Mouse (Mus musculus) spleen, adult 18-20 months (tissue): ENCODE results near the gene Surf4.

ENCODE experiments used
- DNase-seq, 2 experiments: peaks; one replicate each; pipeline ENCODE4 v3.0.0; 2022; ENCODE audit warnings: mixed read lengths in 2 of 2

Surf4 gene

DNA sequence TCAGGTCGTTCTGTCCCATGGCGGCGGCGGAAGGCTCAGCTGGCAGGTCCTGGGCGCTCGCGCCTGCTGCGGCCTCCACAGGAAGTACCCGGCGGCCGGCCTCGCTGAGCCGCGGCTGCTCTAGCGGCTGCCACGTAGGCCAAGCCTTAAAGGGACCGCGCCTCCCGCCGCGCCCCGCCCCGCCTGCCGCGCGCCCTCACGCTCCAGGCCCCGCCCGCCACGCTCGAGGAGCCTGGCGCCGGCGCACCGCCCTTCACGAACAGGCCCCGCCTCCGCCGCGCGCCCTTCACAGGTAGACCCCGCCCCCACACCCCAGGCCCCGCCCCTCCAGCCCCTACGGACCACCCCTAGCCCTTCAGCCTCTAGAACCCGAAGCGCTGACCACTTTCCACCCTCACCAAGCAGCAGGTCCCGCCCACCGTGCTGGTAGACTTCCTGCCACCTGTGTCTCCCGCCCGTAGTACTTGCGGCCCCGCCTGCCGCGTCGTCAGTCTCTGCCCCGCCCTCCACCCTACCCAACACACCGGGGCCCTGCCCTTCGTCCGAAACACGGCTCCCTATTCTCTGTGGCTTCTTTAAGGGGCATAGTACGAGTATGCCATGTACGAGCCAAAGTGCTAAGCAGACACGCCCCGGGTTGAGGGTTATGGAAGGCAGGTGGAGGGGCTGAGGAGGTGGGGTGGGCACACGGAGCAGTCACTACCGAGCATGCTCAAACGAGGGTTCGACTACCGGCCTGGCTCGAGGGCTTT lies at the start of gene Surf4, which contains the start of gene Stkld1:
Gene Surf4 (minus strand): TSS at position 625 of the 752 bp plus-strand sequence.
Gene Stkld1 (plus strand): TSS at position 744 of the 752 bp plus-strand sequence.
- DNase-seq: peak; percentile 93 to 94

DNA sequence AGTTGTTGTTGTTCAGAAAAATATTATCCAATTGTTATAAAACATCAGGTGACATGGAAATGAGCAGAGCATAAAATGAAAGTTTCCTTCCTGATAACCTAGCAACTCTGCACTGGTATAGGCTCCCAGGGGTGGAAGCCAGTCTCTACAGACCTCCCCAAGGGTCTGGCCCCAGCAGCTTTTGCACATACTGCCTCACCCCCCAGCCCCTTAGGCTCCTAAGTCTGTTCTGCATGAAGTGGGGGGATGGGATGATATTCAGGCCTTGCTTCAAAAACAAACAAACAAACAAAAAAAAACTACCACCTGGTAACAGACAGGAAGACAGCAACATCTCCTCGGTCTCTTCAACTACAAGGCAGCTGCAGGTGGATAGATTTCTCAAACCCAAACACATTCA lies 46.6 kb upstream of the Surf4 start:
- DNase-seq: no peak

DNA sequence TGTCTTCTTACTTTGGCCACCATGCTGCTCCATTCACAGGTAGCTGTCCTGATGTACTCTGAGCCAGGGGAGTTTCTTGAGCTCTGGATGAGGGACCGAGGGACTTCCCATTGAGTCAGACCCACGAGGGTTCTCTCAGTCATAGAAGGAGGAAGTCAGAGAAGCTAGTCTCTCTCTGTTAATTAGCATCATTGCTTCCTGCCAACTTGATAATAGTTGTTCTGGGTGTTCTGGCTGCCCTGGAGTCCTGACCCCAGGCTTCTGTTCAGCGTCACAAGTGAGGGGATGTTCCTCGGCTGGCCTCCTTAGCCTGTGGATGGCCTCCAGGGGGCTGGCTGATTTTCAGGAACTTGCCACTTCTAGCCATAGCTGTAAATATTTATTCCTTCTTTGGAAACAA lies 40.2 kb upstream of the Surf4 start:
- DNase-seq: peak; percentile 13

DNA sequence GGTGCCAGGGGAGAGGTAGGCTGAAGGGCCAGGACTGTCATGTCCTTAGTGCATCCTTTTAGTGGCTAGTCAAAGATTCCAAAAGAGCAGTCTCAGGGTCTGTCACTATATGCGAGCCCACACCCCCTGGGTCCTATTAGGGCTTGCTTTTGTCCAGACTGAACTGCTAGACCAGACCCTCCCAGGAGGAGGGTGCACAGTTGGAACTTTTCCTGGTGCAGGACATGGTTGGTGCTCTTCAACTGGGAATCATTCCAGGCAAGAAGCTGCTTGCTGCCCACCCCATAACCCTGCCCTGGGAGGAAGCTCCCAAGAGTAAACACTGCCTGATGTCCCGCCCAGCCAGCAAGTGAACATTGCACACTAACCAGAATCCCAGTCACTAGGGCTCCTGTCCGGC lies 39.4 kb upstream of the Surf4 start, which contains the start of gene Adamts13:
Gene Adamts13 (plus strand): TSS at position 301 of the 400 bp plus-strand sequence.
- no peak for DNase-seq

DNA sequence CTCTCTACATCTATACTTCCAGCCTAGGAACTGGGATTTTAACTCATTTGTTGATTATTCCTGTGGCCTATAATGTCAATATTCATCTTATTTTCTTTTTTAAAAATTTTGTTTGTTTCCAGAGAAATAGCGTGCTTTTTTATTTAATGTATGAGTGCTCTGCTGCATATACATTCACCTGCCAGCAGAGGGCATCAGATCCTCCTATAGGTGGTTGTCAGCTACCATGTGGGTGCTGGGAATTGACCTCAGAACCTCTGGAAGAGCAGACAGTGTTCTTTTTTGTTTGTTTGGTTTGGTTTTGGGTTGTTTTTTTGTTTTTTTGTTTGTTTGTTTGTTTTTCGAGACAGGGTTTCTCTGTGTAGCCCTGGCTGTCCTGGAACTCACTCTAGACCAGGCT lies 33.5 kb upstream of the Surf4 start:
- DNase-seq: no peak

DNA sequence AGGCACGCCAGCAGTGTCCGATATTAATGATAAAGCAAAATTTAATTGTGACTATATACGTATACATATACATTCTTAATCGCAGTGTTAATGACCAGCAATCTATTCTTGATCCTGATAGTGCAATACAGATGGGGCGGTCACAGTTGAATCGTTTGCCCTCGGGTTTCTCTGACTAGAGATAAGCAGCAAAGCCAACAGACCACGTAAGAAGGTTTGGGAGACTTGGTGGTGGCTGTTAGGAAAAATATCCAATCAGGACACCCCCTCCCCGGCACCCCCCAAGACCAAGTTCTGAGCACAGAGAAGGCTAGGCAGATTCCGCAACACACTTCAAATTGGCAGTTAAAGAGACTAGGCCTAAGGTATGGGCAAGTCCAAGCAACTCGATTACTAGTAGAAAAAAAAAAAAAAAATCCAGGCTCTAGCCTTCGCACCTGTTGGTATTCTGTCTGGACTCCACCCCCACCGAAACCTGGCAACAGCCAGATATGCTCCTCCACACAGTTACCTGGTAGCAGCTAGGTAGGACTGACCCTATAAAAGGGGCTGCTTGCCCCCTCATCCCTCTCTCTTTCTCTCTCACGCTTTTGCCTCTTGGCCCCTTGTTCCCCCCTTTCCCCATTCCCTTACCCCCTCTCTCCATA lies 31.1 kb upstream of the Surf4 start:
- no peak for DNase-seq

DNA sequence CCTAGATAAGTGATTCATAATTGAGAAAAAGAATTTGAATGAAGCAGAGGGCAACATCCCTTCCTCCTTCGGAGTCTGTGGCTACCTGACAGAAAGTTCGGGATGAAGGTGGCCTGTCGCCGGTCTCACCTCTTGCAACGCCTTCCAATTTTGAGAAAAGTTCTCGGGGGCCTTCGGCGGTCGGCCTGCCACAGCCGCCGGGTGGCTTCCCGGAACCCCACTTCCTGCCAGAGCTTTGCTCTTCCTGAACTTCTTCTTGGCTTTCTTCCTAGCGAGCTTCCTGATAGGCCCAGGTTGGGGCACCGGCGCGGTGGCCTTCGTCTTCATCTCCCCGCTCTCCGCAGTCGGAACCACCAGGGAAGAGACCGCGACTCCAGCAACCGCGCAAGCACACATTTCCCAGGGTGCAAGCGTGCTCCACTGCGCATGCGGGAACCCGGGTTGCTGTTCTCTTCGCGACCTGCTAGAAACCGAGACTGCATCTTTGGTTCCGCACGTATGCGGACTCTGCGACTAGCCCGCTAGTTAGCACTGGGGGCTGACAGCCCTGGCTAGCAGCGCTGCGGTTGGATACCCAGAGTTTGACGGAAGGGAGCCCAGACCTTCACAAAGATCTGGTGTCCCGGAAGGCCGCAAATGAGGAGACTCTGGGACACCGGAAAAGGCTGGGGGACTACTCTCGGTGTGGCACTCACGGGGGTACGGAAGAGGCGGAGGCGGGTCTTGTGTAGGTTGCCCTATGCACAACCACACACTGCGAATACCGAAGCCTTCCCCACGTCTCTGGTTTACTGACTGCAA lies 30.4 kb upstream of the Surf4 start, which contains the start of gene Rexo4:
Gene Rexo4 (minus strand): TSS at position 464 of the 801 bp plus-strand sequence.
- DNase-seq: peak; percentile 82 to 88

DNA sequence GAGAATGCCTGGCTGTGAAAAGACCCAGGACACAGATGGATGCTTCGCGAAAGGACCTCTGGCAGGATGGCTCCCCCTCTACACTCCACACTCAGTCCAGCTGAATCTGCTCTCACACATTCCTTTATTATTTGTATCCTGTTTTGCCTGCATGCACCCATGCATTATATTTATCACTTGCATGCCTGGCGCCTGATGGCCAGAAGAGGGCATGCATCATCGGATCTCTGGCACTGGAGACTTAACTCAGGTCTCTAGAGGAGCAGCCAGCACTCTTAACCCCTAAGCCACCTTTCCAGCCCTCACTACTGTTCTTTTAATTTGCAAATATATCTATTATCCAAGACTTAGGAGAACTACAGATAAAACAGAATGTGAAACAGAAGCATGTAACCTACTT lies 27.0 kb upstream of the Surf4 start:
- DNase-seq: no peak

DNA sequence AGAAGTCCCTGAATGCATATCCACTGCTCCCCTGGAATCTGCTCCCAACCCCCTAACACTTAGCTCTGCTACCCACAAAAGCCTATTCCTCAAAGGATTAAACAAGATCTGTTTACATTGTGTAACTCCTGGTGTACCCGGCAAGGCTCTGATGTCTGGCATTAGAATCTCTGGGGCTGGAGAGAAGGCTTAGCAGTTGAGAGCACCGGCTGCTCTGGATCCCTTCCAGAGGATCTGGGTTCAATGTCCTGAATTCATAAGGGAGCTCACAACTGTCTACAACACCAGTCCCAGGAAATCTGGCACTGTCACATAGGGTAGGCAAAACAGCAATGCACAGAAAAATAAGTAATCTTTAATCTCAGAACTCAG lies 23.7 kb upstream of the Surf4 start:
- no peak for DNase-seq

DNA sequence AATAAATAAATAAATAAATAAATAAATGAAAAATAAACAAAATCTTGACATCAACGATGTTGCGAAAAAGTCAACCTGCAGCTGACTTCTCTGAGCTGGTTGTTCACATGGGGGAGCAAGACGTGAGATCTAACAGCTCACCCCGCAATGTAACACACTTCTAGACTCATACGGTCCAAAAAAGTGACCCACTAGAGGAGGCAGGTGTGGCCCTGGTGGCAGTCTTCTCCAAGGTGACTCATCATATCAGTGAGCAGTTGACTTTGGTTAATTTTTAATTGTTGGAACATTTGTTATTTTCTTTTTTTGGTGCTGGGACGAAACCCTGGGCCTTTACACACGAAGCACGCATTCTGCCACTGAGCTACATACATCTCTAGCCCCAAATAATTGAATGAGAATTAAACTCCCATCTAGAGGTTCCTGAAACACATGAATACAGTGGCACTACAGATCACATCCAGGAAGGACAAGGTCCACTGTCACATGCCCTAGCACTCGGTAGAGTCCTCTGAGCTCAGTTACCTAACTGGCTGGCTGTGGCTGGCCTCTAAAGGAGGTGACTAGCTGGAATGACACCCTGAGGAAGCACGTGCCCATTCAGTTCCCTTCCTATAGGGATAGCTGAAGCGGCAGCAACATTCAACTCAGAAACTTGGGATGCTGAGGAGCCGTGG lies 23.2 kb upstream of the Surf4 start:
- DNase-seq: no peak

DNA sequence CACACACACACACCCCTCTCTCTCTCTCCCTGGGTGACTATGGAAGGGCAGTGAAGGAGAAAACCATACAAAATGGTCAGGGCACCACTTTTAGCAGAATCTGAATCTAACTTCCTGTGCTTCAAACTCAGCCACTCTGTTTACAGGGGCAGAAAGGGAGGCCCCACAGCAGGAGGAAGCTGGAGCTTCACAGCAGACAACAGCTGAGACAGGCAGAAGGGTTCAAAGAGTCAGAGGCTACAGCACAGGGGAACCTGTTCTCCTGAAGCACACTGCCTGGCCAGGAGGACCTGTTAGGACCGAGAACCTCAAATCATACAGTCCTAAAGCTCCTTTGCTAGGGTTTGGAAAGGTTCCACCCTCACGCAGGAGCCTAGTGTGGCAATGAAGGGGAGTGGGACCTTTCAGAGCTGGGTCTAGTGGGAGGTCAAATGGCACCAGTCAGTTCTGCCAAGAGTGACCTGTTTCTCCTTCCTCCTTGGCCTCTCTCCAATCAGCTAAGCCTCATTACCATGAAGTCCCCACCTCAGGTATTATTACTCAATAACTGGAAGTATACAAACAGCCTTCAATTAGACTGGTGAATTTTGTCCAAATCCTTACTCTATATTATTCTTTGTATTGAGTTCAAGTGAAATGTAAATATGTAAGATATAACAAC lies 21.1 kb upstream of the Surf4 start:
- DNase-seq: no peak

DNA sequence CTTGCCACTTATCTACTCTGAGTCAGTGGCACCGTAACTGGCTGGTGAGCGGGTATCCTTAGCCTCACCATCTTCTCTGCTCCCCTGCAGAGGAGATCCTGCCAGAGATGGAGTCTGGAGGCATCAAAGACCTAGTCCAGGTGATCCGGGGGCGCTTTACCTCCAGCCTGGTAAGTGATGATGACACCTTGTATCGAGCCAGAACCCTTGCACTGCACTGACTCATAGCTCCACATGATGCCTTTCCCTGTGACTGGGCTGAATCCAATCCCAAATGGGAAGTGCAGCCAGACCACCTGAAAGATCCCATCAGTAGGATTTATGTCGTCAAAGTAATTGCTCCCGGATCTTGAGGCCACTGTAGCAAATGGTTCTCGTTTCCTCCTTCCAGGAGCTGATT lies 19.1 kb upstream of the Surf4 start:
- DNase-seq: no peak

DNA sequence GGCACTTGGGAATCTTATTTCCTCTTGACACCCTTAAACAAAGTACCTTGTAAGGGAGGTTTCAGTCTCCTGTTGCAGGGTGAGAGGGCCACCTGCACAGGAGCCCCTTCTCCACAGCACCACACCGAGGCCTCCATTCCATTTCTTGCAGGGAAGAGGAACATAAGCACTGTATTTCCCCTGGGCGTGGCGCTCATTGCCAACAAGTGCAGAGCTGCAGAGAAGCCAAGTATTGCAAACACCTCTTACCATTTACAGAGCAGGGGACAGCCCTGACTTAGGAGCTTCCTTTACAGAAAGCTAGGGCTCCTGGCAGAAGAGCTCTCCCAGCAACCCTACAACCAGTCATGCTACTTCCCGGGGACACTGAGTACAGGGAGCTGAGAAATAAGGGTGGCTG lies 18.5 kb upstream of the Surf4 start:
- no peak for DNase-seq

DNA sequence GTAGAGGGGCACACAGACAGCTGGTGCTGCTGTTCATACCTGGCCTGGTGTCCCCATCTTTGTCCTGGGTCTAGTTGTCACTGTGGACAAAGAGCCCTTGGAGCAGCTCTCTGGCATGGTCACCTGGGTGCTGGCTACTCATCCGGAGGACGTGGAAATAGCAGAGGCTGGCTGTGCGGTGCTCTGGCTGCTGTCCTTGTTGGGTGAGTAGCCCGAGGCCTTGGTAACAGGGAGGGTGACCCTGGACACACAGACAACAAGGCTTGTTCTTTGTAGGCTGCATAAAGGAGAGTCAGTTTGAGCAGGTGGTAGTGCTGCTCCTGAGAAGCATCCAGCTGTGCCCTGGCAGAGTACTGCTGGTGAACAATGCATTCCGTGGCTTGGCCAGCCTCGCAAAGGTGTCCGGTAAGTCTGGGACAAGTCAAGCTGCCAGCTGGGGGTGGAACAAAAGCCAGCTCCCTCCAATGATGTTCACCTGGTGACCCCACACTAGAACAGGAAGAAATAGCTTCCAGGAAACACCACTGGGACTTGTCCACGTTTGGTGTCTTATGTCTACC lies 17.7 kb upstream of the Surf4 start:
- no peak for DNase-seq

DNA sequence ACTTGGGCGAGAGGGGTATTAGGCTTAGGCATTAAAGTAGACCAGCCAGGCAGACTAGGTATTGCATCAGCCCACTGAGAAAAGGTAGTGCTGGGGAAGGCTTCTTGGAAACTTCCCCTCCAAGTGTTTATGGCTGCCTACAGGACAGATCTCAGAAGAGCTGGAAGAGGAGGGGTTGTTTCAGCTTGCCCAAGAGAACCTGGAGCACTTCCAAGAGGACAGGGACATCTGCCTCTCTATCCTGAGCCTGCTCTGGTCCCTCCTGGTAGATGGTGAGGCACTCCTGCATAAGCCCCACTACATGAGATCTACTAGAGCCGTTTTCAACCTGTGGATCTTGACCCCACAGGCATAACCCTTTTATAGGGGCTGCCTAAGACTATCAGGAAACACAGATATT lies 16.7 kb upstream of the Surf4 start:
- DNase-seq: no peak

DNA sequence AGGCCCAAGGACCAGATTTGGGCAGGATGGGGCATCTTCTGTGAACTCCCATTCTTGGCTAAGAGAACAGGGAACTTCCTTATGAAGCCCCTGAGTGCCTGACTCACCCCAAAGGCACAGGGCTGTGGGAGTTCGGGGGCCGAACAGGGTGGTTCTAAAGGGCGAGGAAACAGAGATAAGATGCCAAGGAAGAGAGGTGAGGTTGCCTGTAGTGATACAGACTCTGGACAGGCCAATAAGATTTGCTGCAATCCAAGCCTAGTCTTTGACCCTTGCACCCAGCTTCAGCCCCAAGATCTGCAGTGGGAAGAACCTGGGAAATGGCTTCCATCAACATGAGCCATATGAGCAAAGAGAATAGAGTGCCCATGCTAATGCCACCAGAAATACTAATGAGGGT lies 9.5 kb upstream of the Surf4 start:
- no peak for DNase-seq

DNA sequence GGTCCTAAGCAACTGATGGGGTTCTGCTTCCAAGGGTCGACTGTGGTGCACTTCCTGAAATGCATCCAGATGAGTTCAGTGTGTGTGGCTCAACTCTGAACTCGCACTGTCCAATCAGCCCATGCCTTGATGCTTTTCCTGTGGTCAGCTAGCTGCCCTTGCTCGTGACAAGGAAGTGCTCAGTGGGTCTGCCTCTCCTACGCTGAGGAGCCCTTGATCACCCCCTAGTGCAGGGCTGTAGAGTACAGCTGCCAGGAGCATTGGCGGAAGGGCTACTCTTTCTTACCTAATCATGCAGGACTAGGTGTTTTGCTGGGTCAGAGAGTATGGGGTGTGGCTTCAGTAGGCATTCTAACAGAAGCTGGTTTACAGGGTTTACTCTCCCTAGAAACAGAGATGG lies 7.8 kb upstream of the Surf4 start:
- DNase-seq: no peak

DNA sequence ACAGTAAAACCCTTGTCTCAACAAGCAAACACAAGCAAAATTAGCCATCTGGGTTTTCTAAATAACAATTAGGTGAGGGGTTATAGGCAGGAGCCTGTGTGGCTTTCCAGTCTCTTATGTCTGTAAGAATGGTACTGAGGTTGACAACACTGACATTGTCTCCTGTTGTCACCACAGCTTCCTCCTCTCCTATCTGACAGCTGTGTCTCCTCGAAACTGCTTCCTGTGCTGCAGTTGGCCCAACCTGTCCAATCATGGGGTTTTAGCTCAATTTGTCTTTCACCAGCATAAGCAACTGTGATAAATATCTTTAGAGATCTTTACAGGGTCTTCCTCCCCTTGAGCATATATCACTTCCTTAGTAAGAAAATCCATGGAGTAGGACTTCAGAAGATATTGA lies 2.7 kb upstream of the Surf4 start:
- DNase-seq: no peak

DNA sequence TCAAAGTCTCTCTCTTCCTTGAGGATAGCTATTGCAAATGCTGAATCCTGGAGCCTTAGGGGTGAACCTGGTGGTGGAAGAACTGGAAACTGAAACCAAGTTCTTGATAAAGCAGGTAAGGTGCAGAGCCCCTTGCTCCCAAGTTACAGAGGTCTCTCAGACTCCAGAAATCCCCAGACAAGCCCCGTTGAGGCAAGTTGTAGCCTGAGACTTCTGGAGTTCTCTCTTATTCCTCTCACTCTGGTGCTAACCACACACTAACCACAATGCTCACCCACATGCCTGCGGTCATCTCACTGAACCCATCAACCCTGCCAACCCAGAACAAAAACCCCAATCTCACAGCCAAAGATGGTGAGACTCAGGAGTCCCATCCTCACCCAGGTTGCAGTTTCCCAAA lies 1.6 kb upstream of the Surf4 start:
- no peak for DNase-seq

DNA sequence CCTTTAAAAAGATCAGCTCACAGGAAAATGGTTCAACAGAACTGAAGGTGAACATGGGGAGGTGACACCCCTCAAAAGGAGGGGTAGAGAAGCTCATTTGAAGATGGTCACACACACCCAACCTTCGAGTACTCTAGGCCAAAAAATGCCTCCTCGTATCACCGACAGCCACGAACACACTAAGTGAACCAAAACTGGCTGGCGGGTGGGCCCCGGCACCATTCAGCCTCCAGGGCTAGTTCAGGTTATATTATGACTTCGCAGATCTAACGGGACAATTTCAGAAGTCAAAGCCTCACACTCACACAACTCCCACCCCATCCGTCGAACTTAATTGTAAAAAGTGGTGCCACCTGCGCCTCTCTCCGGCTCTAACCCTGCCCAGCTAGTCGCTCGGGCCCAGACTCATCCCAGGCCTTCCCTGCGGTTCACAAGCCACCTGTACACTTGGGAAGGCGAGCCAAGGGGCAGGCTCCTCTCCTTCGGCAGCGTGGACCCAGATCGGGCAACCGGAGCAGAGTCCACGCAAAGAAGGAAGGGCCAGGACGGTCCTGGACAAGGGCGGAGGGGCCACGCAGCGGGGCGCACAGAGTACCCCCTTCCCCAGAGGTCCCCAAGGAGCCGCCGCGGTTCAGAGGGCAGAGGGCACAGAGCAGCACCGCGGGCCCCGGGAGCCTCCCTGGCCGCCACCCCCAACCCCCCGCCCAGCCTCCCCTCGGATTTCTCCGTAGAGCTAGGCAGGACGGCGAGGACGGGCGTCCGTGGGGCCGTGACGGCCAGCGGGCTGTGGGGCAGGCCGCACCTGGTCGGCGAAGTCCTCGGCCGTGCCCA lies 1.0 kb downstream of the Surf4 start:
- no peak for DNase-seq

DNA sequence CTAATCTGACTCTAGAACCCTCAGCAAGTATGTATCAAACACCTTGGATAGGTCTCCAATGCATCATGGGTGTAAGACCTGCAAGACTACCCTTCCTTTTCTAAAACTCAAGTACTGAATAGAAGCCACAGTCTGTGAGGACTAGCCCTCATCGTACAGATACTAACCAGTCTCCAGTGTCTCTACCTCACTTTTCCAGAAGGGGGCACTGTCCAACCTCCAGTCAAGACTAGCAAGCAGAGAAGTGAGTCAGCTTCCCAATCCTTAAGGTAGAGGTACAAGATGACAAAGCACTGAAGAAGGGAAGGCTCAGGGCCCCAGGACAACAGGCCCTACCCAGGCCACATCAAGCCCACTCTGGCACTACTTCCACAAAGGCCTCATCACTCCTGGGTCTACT lies 3.3 kb downstream of the Surf4 start:
- DNase-seq: peak in 1 of 2 experiments; percentile 62
